Mouse (Mus musculus) forebrain, embryonic 16.5 days (tissue): ENCODE measurements around the gene Myo16. TPM values are rescaled to one million over a fixed set of nuclear protein-coding genes. Genes with fewer than 3 reads are reported as not detected.

Source experiments
- ATAC-seq: fragments of 200-750 bp; cut with Nextera tagmentation; 2 replicates; pipeline ENCODE4 v1.8.0; 2017; ENCODE audit warnings: mild to moderate bottlenecking, moderate library complexity
- H3K27ac ChIP-seq: fragments of 300-500 bp; sonication (generic); 2 replicates; pipeline ENCODE4 v1.5.1; 2014; ENCODE audit warnings: low read length, control low read depth
- H3K27me3 ChIP-seq: fragments of 300-500 bp; sonication (generic); replicated peaks from 2 replicates; pipeline ENCODE4 v1.6.1; 2014; ENCODE audit warnings: low read length; ENCODE audit not compliant: control insufficient read depth, insufficient read depth
- H3K36me3 ChIP-seq: fragments of 300-500 bp; sonication (generic); 2 replicates; pipeline ENCODE4 v1.6.1; 2014; ENCODE audit not compliant: control insufficient read depth, insufficient read depth
- H3K4me1 ChIP-seq: fragments of 300-500 bp; sonication (generic); replicated peaks from 2 replicates; pipeline ENCODE4 v1.6.1; 2014; ENCODE audit warnings: low read length; ENCODE audit not compliant: control insufficient read depth, insufficient read depth
- H3K4me2 ChIP-seq: fragments of 300-500 bp; sonication (generic); 2 replicates; pipeline ENCODE4 v1.6.1; 2014; ENCODE audit warnings: mild to moderate bottlenecking, low read length, control low read depth
- H3K4me3 ChIP-seq: fragments of 300-500 bp; sonication (generic); replicated peaks from 2 replicates; pipeline ENCODE4 v1.5.1; 2014; ENCODE audit warnings: mild to moderate bottlenecking, low read length, control low read depth
- H3K9ac ChIP-seq: fragments of 300-500 bp; sonication (generic); replicated peaks from 2 replicates; pipeline ENCODE4 v1.6.1; 2014; ENCODE audit warnings: low read depth, low read length, control low read depth
- H3K9me3 ChIP-seq: fragments of 300-500 bp; sonication (generic); 2 replicates; pipeline ENCODE4 v1.6.1; 2016; ENCODE audit warnings: low read length; ENCODE audit not compliant: control insufficient read depth
- WGBS: fragments of 180-500 bp; shearing (Covaris S2); extraction: QIAGEN DNeasy Blood & Tissue Kit; methylation state at CpG from one replicate; pipeline ENCODE4 v1.1.7; 2014; 5-methylcytosine and 5-hydroxymethylcytosine counted together
- polyA plus RNA-seq: library from polyadenylated mRNA; unstranded; fragments of >200 nt; fragmentation: Nextera tagmentation; extraction: Ambion mirVana; gene quantifications from 2 replicates; pipeline ENCODE4 v1.2.1, GENCODE M21; 2015

The Myo16 gene
- polyA plus RNA-seq, 1 experiment from 2014 or later: 5.8 TPM

DNA sequence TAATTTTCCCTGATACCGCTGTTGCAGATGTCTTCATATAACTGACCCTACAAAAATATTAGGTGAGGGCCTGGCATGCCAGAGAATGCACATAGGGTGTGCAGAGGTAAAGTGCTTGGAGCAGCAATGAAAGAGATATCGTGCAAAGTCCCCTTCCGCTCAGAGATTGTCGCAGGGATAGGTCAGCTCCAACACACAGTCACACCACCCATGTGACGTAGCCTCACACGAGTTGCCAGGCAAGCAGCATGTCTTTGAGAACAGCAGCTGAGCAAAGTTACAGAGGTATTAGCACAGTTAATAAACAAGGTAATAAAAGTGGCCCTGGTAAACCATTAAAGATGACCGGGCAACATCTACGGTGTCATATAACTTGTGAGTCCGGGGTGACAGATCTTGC lies 212.4 kb downstream of the Myo16 start:
- Histone ChIP-seq H3K9ac (no peak overlapping the region), H3K4me2 (no peak overlapping the region), H3K4me1 (peaks cover 7% of the 10 kb centered on the region; the same call in 1 of the 2 replicates), H3K4me3 (no peak overlapping the region), H3K36me3 (no peaks in the 10 kb centered on the region), H3K27me3 (no peaks in the 10 kb centered on the region), H3K27ac (no peak overlapping the region), H3K9me3 (no peaks in the 10 kb centered on the region)
- ATAC-seq: no peak
- WGBS: 95% methylated on average over 9 of the region's 9 CpGs

DNA sequence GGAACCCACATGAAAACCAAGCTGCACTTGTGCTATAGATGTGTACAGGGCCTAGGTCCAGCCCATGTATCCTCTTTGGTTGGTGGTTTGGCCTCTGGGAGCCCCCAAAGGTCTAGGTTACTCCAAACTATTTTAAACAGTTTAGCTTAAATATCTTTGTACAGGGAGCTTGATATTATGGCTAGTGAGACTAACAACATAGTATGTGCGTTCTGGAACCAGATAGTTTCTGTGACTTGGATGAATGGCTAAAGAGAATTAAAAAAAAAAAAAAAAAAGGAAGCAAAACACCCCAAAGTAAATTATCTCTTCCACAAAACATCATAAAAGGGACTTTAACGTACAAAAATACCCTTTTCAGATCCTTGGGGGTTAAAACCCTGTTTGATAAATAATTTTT lies 218.9 kb downstream of the Myo16 start:
- H3K27ac ChIP-seq: no peak overlapping the region
- H3K27me3 ChIP-seq: no peaks in the 10 kb centered on the region
- no peak overlapping the region for H3K4me3 ChIP-seq
- H3K9me3 ChIP-seq: no peaks in the 10 kb centered on the region
- no peak overlapping the region for H3K9ac ChIP-seq
- no peak for ATAC-seq
- no peak overlapping the region for H3K4me2 ChIP-seq
- no peaks in the 10 kb centered on the region; the same call in 1 of the 2 replicates for H3K36me3 ChIP-seq
- 89% methylated on average over 2 of the region's 2 CpGs for WGBS
- H3K4me1 ChIP-seq: no peaks in the 10 kb centered on the region

DNA sequence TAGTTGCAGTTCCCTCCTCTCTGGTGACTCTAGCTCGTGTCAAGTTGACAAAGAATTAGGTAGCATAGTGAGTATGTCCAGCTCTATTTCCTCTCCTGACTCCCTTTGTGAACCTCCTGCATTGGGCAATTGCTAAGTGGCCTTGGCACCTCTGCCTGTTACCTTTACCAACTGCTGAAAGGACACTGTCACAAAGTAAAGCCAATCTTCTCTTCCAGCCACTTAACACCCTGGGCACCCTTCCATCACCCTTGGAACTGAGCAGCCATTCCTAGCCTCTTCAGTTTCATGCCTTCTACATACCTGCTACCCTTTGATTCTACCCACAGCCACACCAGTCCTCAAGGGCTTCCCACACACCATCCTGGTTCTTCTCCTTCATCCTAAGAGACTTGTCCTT lies 233.4 kb downstream of the Myo16 start:
- H3K4me2 ChIP-seq: no peak overlapping the region
- ATAC-seq: no peak
- no peaks in the 10 kb centered on the region for H3K27me3 ChIP-seq
- H3K9me3 ChIP-seq: no peaks in the 10 kb centered on the region
- WGBS: 83% methylated on average over 1 of the region's 1 CpGs
- no peak overlapping the region for H3K27ac ChIP-seq
- no peak overlapping the region for H3K9ac ChIP-seq
- no peaks in the 10 kb centered on the region for H3K36me3 ChIP-seq
- H3K4me3 ChIP-seq: no peak overlapping the region
- peaks cover 6% of the 10 kb centered on the region; the same call in 1 of the 2 replicates for H3K4me1 ChIP-seq

DNA sequence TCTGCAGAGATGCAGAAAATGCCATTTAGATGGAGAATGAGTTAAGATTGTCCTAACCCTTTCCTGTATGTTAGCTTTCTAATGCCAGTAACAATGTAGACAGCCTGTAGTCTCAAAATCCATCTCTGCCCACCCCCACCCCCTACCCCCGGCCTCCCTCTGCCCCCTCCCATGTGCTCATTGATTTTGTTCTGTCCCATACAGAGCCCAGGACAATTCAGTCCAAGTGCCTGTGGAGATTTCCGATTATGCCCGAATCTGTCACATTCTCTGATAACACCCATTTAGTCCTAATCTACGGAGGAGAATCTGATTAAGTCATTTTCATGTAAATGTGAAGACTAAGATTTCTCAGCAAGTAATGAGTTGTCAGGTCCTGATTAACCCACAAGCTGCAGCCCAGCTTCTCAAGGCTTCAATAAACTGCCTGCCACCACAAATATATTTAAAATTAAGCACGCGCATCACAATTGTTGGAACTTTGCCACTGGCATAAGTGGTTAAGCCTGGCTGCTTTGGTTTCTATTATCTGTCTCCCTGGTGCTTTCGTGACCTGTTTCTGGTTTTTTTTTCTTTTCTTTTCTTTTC lies 237.5 kb downstream of the Myo16 start:
- ATAC-seq: peak; percentile 72
- WGBS: 9% methylated on average over 7 of the region's 7 CpGs
- H3K27me3 ChIP-seq: no peaks in the 10 kb centered on the region

DNA sequence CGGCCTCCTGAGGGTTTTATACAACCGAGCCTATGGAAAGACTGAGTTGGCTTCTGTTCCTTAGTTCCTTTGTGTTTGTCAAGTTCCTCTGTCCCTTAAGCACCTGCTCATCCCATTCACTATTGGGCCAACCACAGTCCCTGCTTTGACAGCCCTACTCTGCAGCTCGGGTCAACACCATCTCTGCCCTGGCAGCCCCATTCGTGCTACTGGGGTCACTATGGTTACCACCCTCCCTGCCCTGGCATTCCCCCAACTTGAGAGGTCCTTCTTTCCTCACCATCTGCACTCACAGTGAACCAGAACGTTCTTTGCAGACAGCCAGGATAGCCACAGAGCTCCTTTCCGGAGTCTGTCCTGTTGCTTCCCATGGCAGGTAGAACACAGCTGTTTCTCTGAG lies 238.2 kb downstream of the Myo16 start:
- WGBS: 25% methylated on average over 6 of the region's 6 CpGs
- Histone ChIP-seq H3K4me1 (peaks cover 10% of the 10 kb centered on the region; the same call in 1 of the 2 replicates), H3K36me3 (no peaks in the 10 kb centered on the region), H3K9me3 (no peaks in the 10 kb centered on the region), H3K4me3 (no peak overlapping the region), H3K27me3 (no peaks in the 10 kb centered on the region), H3K27ac (peak overlapping the region; percentile 45; the same call in 1 of the 2 replicates), H3K4me2 (no peak overlapping the region), H3K9ac (no peak overlapping the region)
- 0 out of 2 replicates have a peak, but pooled peaks have one; percentile 26 for ATAC-seq

More for the DNA sequence above, 237.5 kb downstream of the Myo16 start:
- no peak overlapping the region for H3K4me2 ChIP-seq
- H3K4me1 ChIP-seq: peaks cover 10% of the 10 kb centered on the region; the same call in 1 of the 2 replicates
- H3K4me3 ChIP-seq: no peak overlapping the region
- no peaks in the 10 kb centered on the region for H3K36me3 ChIP-seq
- no peaks in the 10 kb centered on the region for H3K9me3 ChIP-seq
- 0 out of 2 replicates have a peak overlapping the region, but pooled peaks have one; percentile 10 for H3K27ac ChIP-seq
- H3K9ac ChIP-seq: no peak overlapping the region

DNA sequence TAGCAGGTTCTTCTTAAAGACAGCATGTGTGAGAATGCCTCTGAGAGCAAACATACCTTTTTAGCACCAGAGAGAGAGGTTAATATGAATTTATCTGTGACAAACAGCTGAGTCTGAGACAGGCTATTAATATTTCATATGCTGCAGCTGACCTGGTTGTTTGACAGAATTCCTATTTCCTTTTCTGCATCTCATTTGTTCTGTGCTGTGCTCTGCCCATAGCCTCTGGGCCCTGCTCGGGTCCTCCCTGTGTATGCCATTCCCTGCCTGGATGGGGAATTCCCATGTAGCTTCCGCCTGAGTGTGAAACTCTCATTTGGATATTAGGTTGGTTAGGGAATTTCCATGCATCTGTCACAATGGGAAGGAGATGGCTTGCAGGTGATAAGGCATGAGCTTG lies 240.8 kb downstream of the Myo16 start:
- Histone ChIP-seq H3K9me3 (no peaks in the 10 kb centered on the region), H3K27me3 (no peaks in the 10 kb centered on the region), H3K9ac (no peak overlapping the region), H3K27ac (no peak overlapping the region), H3K4me2 (no peak overlapping the region), H3K4me3 (no peak overlapping the region), H3K36me3 (no peaks in the 10 kb centered on the region), H3K4me1 (peaks cover 10% of the 10 kb centered on the region; the same call in 1 of the 2 replicates)
- ATAC-seq: no peak
- 76% methylated on average over 2 of the region's 2 CpGs for WGBS

DNA sequence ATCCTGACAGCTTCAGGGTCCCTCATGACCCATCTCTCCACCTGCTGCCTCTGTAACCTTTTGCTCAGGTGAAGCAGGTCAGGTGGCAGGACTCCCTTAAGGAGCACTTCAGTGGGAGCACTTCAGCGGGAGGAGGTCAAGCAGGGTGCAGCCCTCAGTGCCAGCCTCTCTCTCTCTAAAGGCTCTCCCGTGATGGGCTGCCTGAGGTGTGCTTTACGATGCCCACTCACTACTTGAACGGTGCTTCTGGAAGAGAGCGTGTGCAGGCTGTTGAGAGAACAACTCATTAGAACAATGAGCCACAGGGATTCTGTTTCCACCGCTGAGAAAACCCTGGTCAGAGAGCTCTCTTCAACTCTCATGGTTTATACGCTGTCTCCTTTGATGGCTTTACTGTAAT lies 241.4 kb downstream of the Myo16 start:
- no peak overlapping the region for H3K4me3 ChIP-seq
- no peak overlapping the region for H3K4me2 ChIP-seq
- H3K27me3 ChIP-seq: no peaks in the 10 kb centered on the region
- WGBS: 56% methylated on average over 7 of the region's 7 CpGs
- no peak overlapping the region for H3K9ac ChIP-seq
- H3K36me3 ChIP-seq: no peaks in the 10 kb centered on the region
- peaks cover 10% of the 10 kb centered on the region; the same call in 1 of the 2 replicates for H3K4me1 ChIP-seq
- H3K27ac ChIP-seq: no peak overlapping the region
- no peak for ATAC-seq
- H3K9me3 ChIP-seq: no peaks in the 10 kb centered on the region

DNA sequence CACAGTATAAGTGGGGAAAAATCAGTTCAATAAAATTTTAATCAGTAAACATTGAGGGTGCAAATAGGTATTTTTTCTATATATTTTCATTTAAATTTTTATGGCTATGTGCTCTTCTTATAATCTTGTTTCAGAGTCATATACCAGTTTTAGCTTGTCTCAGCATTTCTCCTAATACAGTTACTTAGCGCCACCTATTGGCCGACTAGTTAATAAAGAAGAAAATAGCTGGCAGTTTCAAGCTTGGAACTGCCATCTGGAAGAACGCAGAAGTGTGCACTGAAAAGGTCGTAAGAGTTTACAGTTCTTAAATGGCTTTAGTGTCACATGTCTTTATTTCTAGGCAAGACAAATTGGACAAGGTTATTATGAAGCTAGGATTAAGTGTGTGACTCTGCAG lies 248.9 kb downstream of the Myo16 start:
- Histone ChIP-seq H3K9me3 (no peaks in the 10 kb centered on the region), H3K27ac (no peak overlapping the region), H3K4me2 (no peak overlapping the region), H3K4me1 (peaks cover 4% of the 10 kb centered on the region; the same call in 1 of the 2 replicates), H3K9ac (no peak overlapping the region), H3K4me3 (no peak overlapping the region), H3K36me3 (no peaks in the 10 kb centered on the region), H3K27me3 (no peaks in the 10 kb centered on the region)
- 10% methylated on average over 4 of the region's 4 CpGs for WGBS
- ATAC-seq: peak; percentile 18

DNA sequence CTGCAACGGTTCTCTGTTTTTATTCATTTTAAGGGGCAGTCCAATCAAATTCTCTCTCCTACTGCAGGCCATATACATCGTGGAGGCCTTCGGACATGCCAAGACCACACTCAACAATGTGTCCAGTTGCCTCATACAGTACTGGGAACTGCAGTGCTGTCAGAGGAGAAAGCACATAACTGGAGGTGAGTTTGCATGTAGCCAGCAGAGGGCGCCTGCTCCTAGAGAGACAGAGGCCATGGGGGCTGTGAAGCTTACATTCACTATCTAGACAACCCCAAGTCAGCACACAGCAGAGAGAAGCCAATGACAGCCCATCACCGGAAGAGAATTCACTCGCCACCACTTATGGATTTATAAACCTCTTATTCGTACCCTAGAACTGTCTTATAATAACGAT lies 251.8 kb downstream of the Myo16 start:
- Histone ChIP-seq H3K4me2 (no peak overlapping the region), H3K27me3 (no peaks in the 10 kb centered on the region), H3K36me3 (no peaks in the 10 kb centered on the region), H3K4me1 (peaks cover under 1% of the 10 kb centered on the region; the same call in 1 of the 2 replicates), H3K27ac (no peak overlapping the region), H3K9ac (no peak overlapping the region), H3K9me3 (no peaks in the 10 kb centered on the region), H3K4me3 (no peak overlapping the region)
- WGBS: 43% methylated on average over 8 of the region's 8 CpGs
- peak; percentile 66 for ATAC-seq
